Mouse (Mus musculus) liver, adult (tissue): ENCODE measurements at regions not wholly inside any gene's neighbourhood (a gene's known extent, or its start where the extent isn't known, plus 50 kb on each side); places are given as distances from the start of the nearest gene placed in this dataset.

Experiments used
- GATA4 ChIP-seq: IDR thresholded peaks from 2 replicates; pipeline ENCODE4 v1.6.1; 2014; ENCODE audit warnings: mild to moderate bottlenecking, low read length; ENCODE audit not compliant: insufficient replicate concordance

DNA sequence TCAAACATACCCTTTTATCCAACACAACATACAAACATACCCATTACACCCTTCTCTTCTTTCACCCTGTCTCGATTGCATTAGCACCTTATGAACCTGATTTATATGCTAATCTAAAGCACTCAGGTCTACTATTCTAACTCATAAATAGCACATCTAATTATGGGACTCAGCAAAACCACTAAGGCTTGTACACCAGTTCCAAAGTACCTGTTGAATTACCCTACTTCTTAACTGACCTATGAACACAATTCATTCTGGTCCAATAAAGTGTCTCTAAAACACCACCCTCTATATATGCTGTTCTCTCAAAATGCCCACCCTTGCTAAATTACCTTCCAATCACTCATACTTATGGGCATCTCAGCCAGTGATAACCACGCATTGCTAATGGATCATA, 452.7 kb upstream of the Atp2b1 start:
- no peak for TF ChIP-seq GATA4

DNA sequence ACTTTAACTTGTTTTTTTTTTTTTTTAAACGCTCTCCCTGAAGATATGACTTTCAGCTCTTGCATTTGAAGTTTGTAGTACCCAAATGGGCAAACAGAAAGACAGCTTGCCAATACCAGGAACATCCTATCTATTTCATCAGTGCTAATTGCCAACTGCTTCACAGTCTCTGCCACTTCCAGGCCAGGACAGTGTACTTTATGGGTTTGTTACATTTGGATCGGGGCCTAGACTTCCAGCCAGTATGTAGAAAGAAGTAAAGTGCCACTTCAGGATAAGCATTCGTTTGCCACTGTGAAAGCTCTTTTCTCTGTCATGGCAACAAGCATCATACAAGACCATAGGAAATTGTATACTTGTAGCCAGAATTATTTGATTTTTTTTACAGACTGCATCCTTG, 439.6 kb upstream of the Atp2b1 start:
- TF ChIP-seq GATA4, result no peak

DNA sequence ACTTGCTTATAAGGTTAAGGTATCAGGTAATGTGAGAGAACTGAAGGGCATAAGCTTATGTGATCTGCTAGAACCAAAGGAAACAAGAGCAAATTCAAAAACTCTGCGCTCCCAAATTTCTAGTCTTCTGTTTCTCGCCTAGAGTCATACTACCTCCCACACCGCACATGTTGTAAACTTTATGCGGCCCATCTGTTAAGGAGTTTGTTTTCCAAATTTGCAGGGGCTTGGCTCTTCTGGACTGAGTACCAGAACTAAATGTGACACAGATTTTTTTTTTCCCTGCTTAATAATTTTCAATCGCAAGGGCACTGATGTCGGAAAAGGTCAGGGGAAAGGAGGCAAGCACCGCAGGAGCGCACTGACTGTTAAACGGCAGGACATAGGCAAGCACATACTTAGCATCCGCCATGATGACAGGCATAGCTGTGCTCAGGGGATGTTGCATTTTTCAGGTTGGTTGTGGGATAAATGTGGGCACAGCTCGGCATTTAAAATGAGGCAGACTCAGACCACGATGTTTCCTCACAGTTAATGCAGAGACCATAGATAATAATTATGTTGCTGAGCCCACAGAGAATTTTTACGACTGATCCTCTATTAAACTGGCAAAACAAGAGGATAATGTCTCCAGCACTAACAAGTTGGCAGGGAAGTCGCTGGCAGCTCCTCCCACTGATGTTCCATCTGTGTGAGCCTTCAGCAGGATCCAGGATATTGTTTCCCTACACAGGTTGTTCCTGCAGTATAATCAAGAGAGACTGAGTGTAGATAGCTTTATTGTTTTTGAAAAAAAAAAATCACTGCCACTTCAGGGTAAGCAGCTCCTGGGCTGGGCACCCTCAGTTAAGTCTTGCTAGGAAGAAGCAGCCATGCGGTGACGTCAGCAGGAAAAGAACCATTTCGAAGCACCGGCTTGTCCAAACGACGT, 428.2 kb upstream of the Atp2b1 start:
- TF ChIP-seq GATA4, result no peak

DNA sequence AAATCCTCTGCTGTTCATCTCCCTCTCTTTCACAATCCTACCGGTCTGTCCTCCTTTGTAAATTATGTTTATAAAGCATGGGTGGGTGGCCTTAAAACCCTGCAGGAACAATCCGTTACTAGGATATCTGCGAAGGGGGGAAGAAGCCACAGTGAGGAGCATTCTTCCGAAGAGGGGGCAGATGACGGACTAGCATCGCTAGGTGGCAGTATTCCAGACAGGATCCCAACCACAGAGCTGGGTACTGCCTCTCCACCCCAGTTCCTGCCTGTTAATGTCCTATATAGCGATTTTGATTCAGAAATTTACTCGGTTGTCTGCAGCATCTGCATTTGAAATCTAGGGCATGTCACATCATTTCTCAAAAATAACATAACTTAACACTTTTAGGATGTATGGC, 419.9 kb upstream of the Atp2b1 start:
- no peak for TF ChIP-seq GATA4

DNA sequence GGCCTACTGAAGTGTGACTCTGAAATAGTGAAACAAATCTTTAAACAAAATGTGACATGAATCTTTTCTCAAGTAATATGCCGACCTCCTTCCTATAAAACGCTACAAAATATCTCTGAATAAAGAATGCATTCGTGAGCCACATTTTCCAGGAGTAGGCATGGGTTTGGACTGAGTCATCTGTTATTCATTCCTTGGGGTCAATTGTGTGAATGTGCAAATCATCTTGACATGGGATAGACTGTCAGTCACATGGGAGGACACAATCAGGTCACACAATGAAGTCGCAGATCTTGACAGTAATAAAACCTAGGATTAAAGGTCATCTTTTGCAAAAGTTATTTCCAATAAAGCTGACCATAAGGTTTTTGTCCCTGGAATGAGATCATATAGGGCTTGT, 418.0 kb upstream of the Atp2b1 start:
- no peak for TF ChIP-seq GATA4

DNA sequence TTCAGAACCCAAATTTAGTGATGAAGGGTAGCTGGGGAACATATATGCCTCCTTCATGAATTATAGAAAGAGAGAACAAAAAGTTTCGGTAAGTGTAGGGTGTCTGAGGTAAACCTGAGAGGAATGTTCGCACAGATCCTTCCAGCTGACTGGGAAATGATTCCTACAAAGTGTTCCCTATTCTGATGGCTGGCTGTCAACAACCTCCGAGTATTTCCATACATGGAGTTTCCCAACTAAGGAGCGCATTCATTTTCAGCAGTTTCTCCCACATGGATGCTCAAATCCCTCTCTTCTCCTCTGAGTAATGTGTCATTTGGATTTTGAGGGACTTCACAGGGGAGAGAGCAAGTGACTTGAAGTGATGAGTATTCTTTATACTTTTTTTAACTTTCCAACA, 413.9 kb upstream of the Atp2b1 start:
- no peak for TF ChIP-seq GATA4

DNA sequence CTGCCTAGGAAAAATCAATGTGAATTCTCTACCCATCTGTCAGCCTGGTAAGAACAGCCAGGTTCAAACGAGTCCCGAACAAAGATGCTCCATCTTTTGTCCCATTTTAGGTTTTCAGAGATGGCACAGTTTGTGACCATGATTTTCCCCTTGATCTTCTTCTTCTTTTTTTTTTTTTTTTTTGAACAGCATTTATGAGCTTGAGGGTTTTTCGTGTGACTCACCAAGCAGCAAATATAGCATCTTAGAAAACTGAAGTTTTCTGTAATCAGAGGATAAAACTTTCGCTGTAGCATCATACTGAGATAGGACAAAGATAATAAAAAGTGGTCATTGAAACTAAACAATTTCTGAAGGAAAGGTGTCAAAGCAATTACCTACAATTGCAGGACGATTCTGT, 412.6 kb upstream of the Atp2b1 start:
- no peak for TF ChIP-seq GATA4

DNA sequence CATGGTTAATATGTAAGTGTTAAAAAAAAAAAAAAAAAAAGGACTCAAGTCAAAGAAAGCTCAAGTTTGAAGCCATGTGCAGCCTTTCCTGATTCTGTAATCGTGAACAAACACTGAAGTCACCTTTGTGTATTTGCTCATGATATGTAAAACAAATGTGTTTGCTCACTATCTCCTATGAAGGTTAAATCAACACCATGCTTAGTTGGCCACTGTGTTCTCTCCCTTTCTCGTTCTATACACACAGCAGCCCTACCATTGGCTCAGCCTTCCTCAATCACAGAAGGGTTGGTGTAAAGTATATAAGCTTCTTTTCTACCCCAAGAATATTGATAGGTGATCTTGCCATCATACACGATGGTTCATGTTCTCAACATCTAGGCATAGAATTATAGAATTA, 409.7 kb upstream of the Atp2b1 start:
- TF ChIP-seq GATA4, result no peak

DNA sequence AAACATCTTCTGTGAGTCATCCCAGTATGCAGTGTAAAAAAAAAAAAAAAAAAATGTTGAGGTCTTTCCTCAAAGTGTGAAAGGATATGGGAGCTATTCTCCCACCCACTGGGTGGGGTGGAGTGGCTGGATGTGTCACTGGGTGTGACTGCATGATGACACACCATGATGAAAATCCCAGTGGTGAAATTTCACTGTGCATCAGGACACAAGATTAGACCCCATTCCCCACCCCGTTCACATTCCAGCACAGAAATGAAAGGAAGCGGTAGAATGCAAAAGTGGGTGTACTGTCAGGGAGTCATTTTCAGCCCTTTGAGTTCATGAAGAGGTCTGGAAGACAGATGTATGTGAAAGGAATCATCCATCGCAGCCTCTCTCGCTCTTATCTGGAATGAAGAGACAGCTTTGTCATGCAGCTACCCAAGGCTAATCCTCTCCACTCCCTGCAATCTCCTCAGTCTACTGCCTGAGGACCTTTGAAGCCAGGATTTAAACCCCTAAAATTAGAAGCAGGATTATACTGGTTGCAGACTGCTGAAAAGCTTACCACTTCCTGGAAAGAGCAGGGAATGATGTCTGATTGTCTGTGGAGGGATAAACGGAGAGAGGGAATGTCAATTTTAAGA, 405.6 kb upstream of the Atp2b1 start:
- TF ChIP-seq GATA4, result no peak

DNA sequence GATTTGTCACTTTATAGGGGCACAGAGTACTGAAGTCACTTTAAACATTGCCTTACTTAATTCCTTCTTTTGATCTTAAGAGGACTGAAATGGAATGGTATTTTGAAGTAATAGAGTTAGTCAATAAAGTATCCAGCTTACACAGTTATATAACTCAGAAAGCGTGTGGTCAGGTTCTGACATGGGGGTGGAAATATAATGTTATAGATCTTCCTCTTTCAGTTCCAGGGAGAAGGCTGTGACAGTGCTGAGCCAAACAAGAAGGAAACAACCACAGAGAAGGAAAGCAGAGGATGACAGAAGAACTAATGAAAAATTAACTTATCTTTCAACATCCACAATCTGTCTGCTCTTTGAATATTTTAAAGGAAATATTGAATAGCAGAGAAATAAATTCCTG, 399.4 kb upstream of the Atp2b1 start:
- no peak for TF ChIP-seq GATA4

DNA sequence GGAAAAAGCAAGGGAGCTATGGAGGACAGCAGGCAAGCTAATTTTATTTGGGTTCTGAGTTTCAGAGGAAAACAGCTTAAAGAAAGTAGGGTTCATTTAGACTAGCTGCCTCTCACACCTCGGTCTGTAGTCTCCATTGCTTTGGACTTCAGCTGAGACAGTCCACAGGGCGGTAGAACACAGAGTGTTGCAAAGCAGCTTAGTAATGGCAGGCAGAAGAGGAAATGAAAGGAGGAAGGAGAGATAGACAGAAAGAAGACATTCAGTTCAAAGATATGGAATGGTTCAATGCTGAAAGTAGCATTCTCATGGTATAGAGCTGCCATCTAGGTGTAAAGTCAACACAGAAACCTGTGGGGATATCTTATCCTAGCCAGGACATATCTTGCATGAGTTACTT, 396.6 kb upstream of the Atp2b1 start:
- no peak for TF ChIP-seq GATA4

DNA sequence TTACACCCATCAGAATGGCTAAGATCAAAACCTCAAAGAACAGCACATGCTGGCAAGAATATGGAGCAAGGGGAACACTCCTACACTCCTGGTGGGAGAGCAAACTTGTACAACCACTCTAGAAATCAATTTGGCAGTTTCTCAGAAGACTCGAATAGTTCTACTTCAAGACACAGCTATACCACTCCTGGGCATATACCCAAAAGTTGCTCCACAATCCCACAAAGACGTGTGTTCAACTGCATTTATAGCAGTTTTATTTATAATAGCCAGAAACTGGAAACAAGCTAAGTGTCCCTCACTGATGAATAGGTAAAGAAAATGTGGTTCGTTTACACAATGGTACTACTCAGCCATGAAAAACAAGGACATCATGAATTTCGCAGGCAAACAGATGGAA, 384.6 kb upstream of the Atp2b1 start:
- TF ChIP-seq GATA4, result no peak

DNA sequence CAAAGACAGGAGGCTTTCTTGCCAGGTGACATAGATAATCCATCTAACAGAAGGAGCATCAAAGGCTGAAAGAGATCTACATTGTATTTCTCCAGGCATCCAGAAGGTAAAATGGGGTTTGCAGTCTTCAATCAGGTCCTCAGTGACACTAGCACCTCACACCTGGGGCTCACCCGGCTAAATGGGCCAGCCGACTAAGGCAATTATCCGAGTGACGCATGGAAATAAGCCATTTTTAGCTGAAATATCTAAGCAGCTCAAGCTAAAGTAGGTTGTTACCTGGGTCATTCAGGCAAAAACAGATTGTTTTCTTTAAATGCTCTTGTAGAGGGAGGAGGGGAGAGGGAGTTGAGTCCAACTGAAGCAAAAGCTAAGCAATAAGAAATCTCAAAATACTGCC, 382.8 kb upstream of the Atp2b1 start:
- no peak for TF ChIP-seq GATA4

DNA sequence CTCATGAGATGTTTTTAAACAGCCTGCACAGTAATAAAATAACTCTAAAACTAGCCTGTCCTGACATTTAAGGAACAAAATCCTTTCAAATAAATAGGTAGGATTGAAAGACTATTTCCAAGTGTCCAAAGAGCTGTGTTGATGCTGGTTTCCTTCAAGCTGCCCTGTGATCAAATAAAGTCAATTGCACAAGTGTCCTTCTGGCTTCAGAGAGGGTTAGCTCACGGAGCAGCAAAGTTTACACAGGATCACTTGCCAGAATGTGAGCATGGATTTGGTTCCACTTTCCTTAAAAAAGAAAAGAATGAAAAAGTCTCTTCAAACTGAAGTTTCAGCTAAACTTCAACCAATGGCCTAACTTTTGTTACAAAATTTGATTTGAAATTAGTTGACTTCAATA, 375.5 kb upstream of the Atp2b1 start:
- TF ChIP-seq GATA4, result no peak

DNA sequence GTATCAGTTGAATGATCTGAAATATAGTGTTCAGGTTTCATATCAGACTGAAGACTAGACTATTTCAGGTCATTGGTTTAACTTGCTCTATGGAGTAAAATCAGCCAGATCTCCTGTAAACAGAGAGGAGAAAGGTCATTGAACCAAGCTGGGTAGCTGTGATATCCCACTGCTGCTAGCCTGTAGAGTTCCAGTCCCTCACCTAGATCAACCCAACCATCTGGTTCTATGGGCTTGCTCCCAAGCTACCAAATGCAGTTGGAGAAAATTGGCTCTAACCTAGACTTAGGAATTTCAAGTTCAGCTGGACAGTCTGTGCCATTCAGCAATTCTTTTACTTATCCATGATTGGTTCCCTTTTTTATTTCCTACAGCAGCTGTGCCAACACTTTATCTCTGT, 373.1 kb upstream of the Atp2b1 start:
- no peak for TF ChIP-seq GATA4

DNA sequence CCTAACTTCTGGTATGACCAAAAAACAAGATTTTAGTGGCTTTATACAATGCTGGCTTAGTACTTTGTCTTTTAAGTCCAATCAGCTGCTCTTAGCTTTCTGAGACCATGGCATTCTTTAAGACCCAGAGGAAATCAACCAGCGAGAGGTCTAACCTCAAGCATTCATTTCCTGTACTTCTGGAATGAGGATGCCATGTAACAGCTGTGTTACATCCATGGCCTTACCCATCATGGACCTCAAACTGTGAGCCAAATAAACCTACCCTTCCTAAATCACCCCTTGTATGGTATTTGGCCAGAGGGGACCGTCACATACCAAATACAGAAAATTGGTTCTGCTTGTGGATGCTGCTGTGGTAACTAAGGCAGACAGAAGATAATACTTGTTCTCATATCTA, 372.1 kb upstream of the Atp2b1 start:
- no peak for TF ChIP-seq GATA4
